Mouse (Mus musculus): Measurements from ENCODE around the gene Agxt. TPM values are rescaled to one million over a fixed set of nuclear protein-coding genes. Genes with fewer than 3 reads are reported as not detected.

The Agxt gene
- total and polyA plus RNA-seq, 2 experiments = 374 to 394 TPM

- 36% methylated on average over 11 of the region's 11 CpGs for WGBS
- Histone ChIP-seq H3K9ac (ENCODE audit: low read depth, low read length) (no peak overlapping the region), H3K79me2 (ENCODE audit: control insufficient read depth, insufficient read depth, low read length) (no peaks in the 10 kb centered on the region), H3K4me1 (ENCODE audit: control insufficient read depth, insufficient read depth, low read length) (peaks cover 17% of the 10 kb centered on the region), H3K27me3 (ENCODE audit: control insufficient read depth, insufficient read depth, low read length) (no peaks in the 10 kb centered on the region), H3K27ac (replicated peaks; ENCODE audit: insufficient read depth, low read depth, low read length) (peak overlapping the region; percentile 56), H3K36me3 (ENCODE audit: control insufficient read depth, insufficient read depth, low read length) (no peaks in the 10 kb centered on the region), H3K4me3 (ENCODE audit: insufficient read depth, low read depth, low read length) (no peak overlapping the region)
- peak; percentile 88 for DNase-seq (ENCODE audit: extremely low read depth, low read depth, low spot score)
- no peak for TF ChIP-seq CTCF (IDR thresholded peaks at IDR 0.05; ENCODE audit: low read depth, low read length)
- no peak for TF ChIP-seq POLR2A (IDR thresholded peaks at IDR 0.05; ENCODE audit: extremely low read depth, insufficient read depth, low read length)
Measured at GRCm38 (mm10) chr1:93123179-93123854, 11.7 kb upstream of the Agxt start.

- peak; percentile 95 for DNase-seq (ENCODE audit: extremely low read depth, low read depth, low spot score)
- H3K4me3 ChIP-seq (ENCODE audit: insufficient read depth, low read depth, low read length) = no peak overlapping the region
- peaks cover 20% of the 10 kb centered on the region for H3K4me1 ChIP-seq (ENCODE audit: control insufficient read depth, insufficient read depth, low read length)
- no peaks in the 10 kb centered on the region for H3K27me3 ChIP-seq (ENCODE audit: control insufficient read depth, insufficient read depth, low read length)
- no peaks in the 10 kb centered on the region for H3K36me3 ChIP-seq (ENCODE audit: control insufficient read depth, insufficient read depth, low read length)
- WGBS = 3% methylated on average over 8 of the region's 8 CpGs
- H3K9ac ChIP-seq (ENCODE audit: low read depth, low read length) = no peak overlapping the region
- H3K27ac ChIP-seq (replicated peaks; ENCODE audit: insufficient read depth, low read depth, low read length) = peak overlapping the region; percentile 56
- H3K79me2 ChIP-seq (ENCODE audit: control insufficient read depth, insufficient read depth, low read length) = no peaks in the 10 kb centered on the region
- TF ChIP-seq CTCF (IDR thresholded peaks at IDR 0.05; ENCODE audit: low read depth, low read length) = no peak
- TF ChIP-seq POLR2A (IDR thresholded peaks at IDR 0.05; ENCODE audit: extremely low read depth, insufficient read depth, low read length) = no peak
Measured at GRCm38 (mm10) chr1:93124066-93124465, 11.0 kb upstream of the Agxt start.

- Histone ChIP-seq H3K27ac (replicated peaks; ENCODE audit: insufficient read depth, low read depth, low read length) (peak overlapping the region; percentile 25; the same call in 1 of the 2 replicates), H3K4me3 (ENCODE audit: insufficient read depth, low read depth, low read length) (no peak overlapping the region), H3K36me3 (ENCODE audit: control insufficient read depth, insufficient read depth, low read length) (no peaks in the 10 kb centered on the region), H3K9ac (ENCODE audit: low read depth, low read length) (no peak overlapping the region), H3K4me1 (ENCODE audit: control insufficient read depth, insufficient read depth, low read length) (peaks cover 20% of the 10 kb centered on the region), H3K79me2 (ENCODE audit: control insufficient read depth, insufficient read depth, low read length) (no peaks in the 10 kb centered on the region), H3K27me3 (ENCODE audit: control insufficient read depth, insufficient read depth, low read length) (no peaks in the 10 kb centered on the region)
- DNase-seq (ENCODE audit: extremely low read depth, low read depth, low spot score) = peak; percentile 61
- no peak for TF ChIP-seq CTCF (IDR thresholded peaks at IDR 0.05; ENCODE audit: low read depth, low read length)
- no peak for TF ChIP-seq POLR2A (IDR thresholded peaks at IDR 0.05; ENCODE audit: extremely low read depth, insufficient read depth, low read length)
- 37% methylated on average over 5 of the region's 5 CpGs for whole genome bisulfite sequencing
Measured at GRCm38 (mm10) chr1:93125256-93125655, 9.8 kb upstream of the Agxt start.

GRCm38 (mm10) chr1:93128209-93128608 is 6.8 kb upstream of the Agxt start:
- H3K36me3 ChIP-seq (ENCODE audit: control insufficient read depth, insufficient read depth, low read length) = no peaks in the 10 kb centered on the region
- 20% methylated on average over 8 of the region's 8 CpGs for WGBS
- H3K4me3 ChIP-seq (ENCODE audit: insufficient read depth, low read depth, low read length) = no peak overlapping the region
- no peak overlapping the region for H3K9ac ChIP-seq (ENCODE audit: low read depth, low read length)
- no peaks in the 10 kb centered on the region for H3K27me3 ChIP-seq (ENCODE audit: control insufficient read depth, insufficient read depth, low read length)
- H3K27ac ChIP-seq (replicated peaks; ENCODE audit: insufficient read depth, low read depth, low read length) = peak overlapping the region; percentile 9
- no peaks in the 10 kb centered on the region for H3K79me2 ChIP-seq (ENCODE audit: control insufficient read depth, insufficient read depth, low read length)
- DNase-seq (ENCODE audit: extremely low read depth, low read depth, low spot score) = peak; percentile 98
- peaks cover 23% of the 10 kb centered on the region for H3K4me1 ChIP-seq (ENCODE audit: control insufficient read depth, insufficient read depth, low read length)
- TF ChIP-seq POLR2A (IDR thresholded peaks at IDR 0.05; ENCODE audit: extremely low read depth, insufficient read depth, low read length) = no peak
- TF ChIP-seq CTCF (IDR thresholded peaks at IDR 0.05; ENCODE audit: low read depth, low read length) = no peak

GRCm38 (mm10) chr1:93128710-93129349 is 6.2 kb upstream of the Agxt start:
- H3K79me2 ChIP-seq (ENCODE audit: control insufficient read depth, insufficient read depth, low read length) = no peaks in the 10 kb centered on the region
- 33% methylated on average over 6 of the region's 6 CpGs for WGBS
- no peaks in the 10 kb centered on the region for H3K36me3 ChIP-seq (ENCODE audit: control insufficient read depth, insufficient read depth, low read length)
- no peaks in the 10 kb centered on the region for H3K27me3 ChIP-seq (ENCODE audit: control insufficient read depth, insufficient read depth, low read length)
- no peak overlapping the region for H3K4me3 ChIP-seq (ENCODE audit: insufficient read depth, low read depth, low read length)
- peak; percentile 74 for DNase-seq (ENCODE audit: extremely low read depth, low read depth, low spot score)
- H3K27ac ChIP-seq (replicated peaks; ENCODE audit: insufficient read depth, low read depth, low read length) = peak overlapping the region; percentile 9
- H3K4me1 ChIP-seq (ENCODE audit: control insufficient read depth, insufficient read depth, low read length) = peaks cover 18% of the 10 kb centered on the region
- H3K9ac ChIP-seq (ENCODE audit: low read depth, low read length) = no peak overlapping the region
- TF ChIP-seq CTCF (IDR thresholded peaks at IDR 0.05; ENCODE audit: low read depth, low read length) = peak; percentile 78
- TF ChIP-seq POLR2A (IDR thresholded peaks at IDR 0.05; ENCODE audit: extremely low read depth, insufficient read depth, low read length) = no peak

Data from liver, adult 2 months (tissue).